Mouse (Mus musculus): ENCODE results near the gene Mfsd1. TPM values are rescaled to one million over a fixed set of nuclear protein-coding genes. Genes with fewer than 3 reads are reported as not detected.

Mfsd1 gene
- total and polyA plus RNA-seq, 3 experiments, result 44.3 to 95.7 (median 56.8) TPM

GRCm38 (mm10) chr3:67553281-67553680 lies 29.3 kb upstream of the Mfsd1 start:
- peak; percentile 37 for DNase-seq (ENCODE audit: extremely low read depth)
- no peaks in the 10 kb centered on the region for H3K9me3 ChIP-seq (replicated peaks; ENCODE audit: low read length)
- no peak overlapping the region for H3K27ac ChIP-seq (ENCODE audit: insufficient read depth, low read depth)
- no peak overlapping the region for H3K4me3 ChIP-seq (replicated peaks in 1 of 3; ENCODE audit: low read depth in 2 of 3, low read length in 2 of 3, poor library complexity in 1 of 3)
- TF ChIP-seq EP300 (IDR thresholded peaks at IDR 0.05; ENCODE audit: low read length) (no peak), MEF2A (IDR thresholded peaks at IDR 0.05; ENCODE audit: borderline replicate concordance, low read depth, low read length) (no peak), HCFC1 (IDR thresholded peaks at IDR 0.05; ENCODE audit: low read depth, low read length) (peak; percentile 94), KAT2A (IDR thresholded peaks at IDR 0.05; ENCODE audit: insufficient replicate concordance, low read length) (peak; percentile 61; the same call in 1 of the 2 replicates), CTCF (conservative IDR thresholded peaks at IDR 0.05 in 1 of 2, IDR thresholded peaks at IDR 0.05 in 1 of 2; ENCODE audit: low read depth in 2 of 2, low read length in 2 of 2) (no peak), RAD21 (IDR thresholded peaks at IDR 0.05; ENCODE audit: low read depth, low read length) (no peak)
- no peaks in the 10 kb centered on the region for H3K27me3 ChIP-seq (replicated peaks)
- no peaks in the 10 kb centered on the region for H3K79me2 ChIP-seq (replicated peaks; ENCODE audit: control insufficient read depth, extremely low read depth, insufficient read depth, poor library complexity, severe bottlenecking)
- H3K4me1 ChIP-seq (ENCODE audit: control insufficient read depth in 1 of 2, insufficient read depth in 2 of 2), result peaks cover 6 to 45% of the 10 kb centered on the region in 2 experiments
- H3K36me3 ChIP-seq (replicated peaks in 1 of 2; ENCODE audit: control insufficient read depth in 1 of 2, insufficient read depth in 1 of 2, low read length in 1 of 2), result no peaks in the 10 kb centered on the region
- dilution Hi-C loops (cut with MboI; ENCODE audit: extremely low pct_ligation_motif_present, extremely low pct_unique_long_range_greater_than_20kb, low sequenced_read_pairs), result no loop called here
- no peak overlapping the region for H3K9ac ChIP-seq (ENCODE audit: insufficient read depth, low read depth)
- in situ Hi-C loops (cut with MboI; ENCODE audit: low pct_ligation_motif_present, low pct_unique_long_range_greater_than_20kb, low sequenced_read_pairs), result no loop called here
- H3K4me2 ChIP-seq (ENCODE audit: insufficient read depth, low read depth, poor library complexity, severe bottlenecking), result no peak overlapping the region

GRCm38 (mm10) chr3:67553927-67554448 lies 28.6 kb upstream of the Mfsd1 start:
- Histone ChIP-seq H3K79me2 (replicated peaks; ENCODE audit: control insufficient read depth, extremely low read depth, insufficient read depth, poor library complexity, severe bottlenecking) (no peaks in the 10 kb centered on the region), H3K4me1 (ENCODE audit: control insufficient read depth in 1 of 2, insufficient read depth in 2 of 2) (peaks cover 6 to 48% of the 10 kb centered on the region in 2 experiments), H3K27me3 (replicated peaks) (no peaks in the 10 kb centered on the region), H3K36me3 (replicated peaks in 1 of 2; ENCODE audit: control insufficient read depth in 1 of 2, insufficient read depth in 1 of 2, low read length in 1 of 2) (no peaks in the 10 kb centered on the region), H3K4me2 (ENCODE audit: insufficient read depth, low read depth, poor library complexity, severe bottlenecking) (no peak overlapping the region), H3K27ac (ENCODE audit: insufficient read depth, low read depth) (no peak overlapping the region), H3K9me3 (replicated peaks; ENCODE audit: low read length) (no peaks in the 10 kb centered on the region), H3K4me3 (replicated peaks in 1 of 3; ENCODE audit: low read depth in 2 of 3, low read length in 2 of 3, poor library complexity in 1 of 3) (no peak overlapping the region), H3K9ac (ENCODE audit: insufficient read depth, low read depth) (no peak overlapping the region)
- no peak for DNase-seq (ENCODE audit: extremely low read depth)
- dilution Hi-C loops (cut with MboI; ENCODE audit: extremely low pct_ligation_motif_present, extremely low pct_unique_long_range_greater_than_20kb, low sequenced_read_pairs) (no loop called here), in situ Hi-C loops (cut with MboI; ENCODE audit: low pct_ligation_motif_present, low pct_unique_long_range_greater_than_20kb, low sequenced_read_pairs) (no loop called here)
- no peak for TF ChIP-seq MAFK (IDR thresholded peaks at IDR 0.05; ENCODE audit: insufficient replicate concordance, low read length)
- no peak for TF ChIP-seq POLR2AphosphoS2 (IDR thresholded peaks at IDR 0.05; ENCODE audit: low read depth, low read length)
- TF ChIP-seq KAT2A (IDR thresholded peaks at IDR 0.05; ENCODE audit: insufficient replicate concordance, low read length), result no peak
- no peak for TF ChIP-seq PAX5 (IDR thresholded peaks at IDR 0.05; ENCODE audit: low read length)
- TF ChIP-seq GABPA (IDR thresholded peaks at IDR 0.05; ENCODE audit: insufficient replicate concordance, low read depth, low read length), result no peak
- TF ChIP-seq RAD21 (IDR thresholded peaks at IDR 0.05; ENCODE audit: low read depth, low read length), result no peak
- TF ChIP-seq JUN (IDR thresholded peaks at IDR 0.05; ENCODE audit: insufficient read depth, low read depth, low read length), result no peak
- TF ChIP-seq MXI1 (IDR thresholded peaks at IDR 0.05; ENCODE audit: low read depth, low read length), result no peak
- no peak for TF ChIP-seq EP300 (IDR thresholded peaks at IDR 0.05; ENCODE audit: low read length)
- TF ChIP-seq SMC3 (IDR thresholded peaks at IDR 0.05; ENCODE audit: low read depth, low read length), result no peak
- no peak for TF ChIP-seq TCF12 (IDR thresholded peaks at IDR 0.05; ENCODE audit: low read depth, low read length)
- no peak for TF ChIP-seq E2F4 (IDR thresholded peaks at IDR 0.05; ENCODE audit: insufficient replicate concordance, low read depth, low read length)
